Mouse (Mus musculus) urinary bladder, postnatal 25 days (tissue): Measurements from ENCODE around the gene Gnaz.
A peak's percentile ranks its signal among the peaks of the same experiment; 100 is the strongest.

ENCODE experiments used
- DNase-seq: peaks from one replicate; pipeline ENCODE4 v3.0.0; 2022; ENCODE audit warnings: low spot score

The Gnaz gene

DNA sequence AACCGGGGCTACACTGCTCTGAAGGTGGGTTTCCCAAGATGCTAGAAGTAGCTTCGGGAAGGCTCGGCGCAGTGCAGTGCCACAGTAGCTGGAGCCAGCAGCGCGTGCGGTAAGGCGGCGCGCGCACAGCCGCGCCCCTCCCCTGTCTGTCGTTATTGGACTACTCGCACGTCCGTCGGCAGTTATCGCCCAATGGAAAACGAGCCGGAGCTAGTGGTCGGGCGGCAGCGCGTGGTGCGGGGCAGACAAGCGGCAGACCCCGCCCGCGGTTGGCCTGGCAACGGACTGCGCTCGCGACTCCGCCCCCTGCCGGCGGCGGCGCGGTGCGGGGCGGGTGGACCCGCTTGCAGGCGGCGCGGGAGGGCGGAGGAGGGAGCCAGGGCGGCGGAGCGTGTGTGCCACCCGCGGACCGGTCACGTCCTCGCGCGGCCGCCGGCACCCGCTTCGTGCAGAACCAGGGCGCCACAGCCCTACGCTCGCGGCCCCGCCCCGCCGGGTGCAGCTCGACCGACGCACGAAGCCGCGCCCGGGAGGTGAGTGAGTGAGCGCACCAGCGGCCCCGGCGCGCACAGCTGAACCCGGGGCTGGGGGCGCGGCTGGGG, at the start of gene Gnaz:
Gnaz (plus strand) TSS at position 328 of the 602 bp plus-strand sequence.
- peak; percentile 92 for DNase-seq

DNA sequence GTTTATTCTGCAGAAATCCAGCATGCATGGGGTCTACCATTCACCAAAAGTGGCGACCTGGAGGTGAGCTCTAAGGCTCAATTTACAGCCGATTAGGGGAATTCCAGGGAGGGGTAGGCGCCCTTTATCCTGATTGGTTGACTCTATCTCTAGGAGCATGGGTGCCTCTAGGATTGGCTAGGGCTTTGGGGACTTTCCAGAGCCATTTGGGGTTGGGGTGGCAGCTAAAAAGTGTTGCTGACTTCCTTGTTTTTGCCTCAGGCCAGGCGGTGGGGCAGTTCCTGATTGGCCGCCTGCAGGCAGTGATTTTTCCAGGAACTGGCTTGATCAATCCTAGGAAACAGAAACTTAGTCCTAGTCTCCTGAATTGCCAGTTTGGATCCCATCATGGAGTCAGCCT, 47.7 kb upstream of the Gnaz start:
- DNase-seq, result no peak

DNA sequence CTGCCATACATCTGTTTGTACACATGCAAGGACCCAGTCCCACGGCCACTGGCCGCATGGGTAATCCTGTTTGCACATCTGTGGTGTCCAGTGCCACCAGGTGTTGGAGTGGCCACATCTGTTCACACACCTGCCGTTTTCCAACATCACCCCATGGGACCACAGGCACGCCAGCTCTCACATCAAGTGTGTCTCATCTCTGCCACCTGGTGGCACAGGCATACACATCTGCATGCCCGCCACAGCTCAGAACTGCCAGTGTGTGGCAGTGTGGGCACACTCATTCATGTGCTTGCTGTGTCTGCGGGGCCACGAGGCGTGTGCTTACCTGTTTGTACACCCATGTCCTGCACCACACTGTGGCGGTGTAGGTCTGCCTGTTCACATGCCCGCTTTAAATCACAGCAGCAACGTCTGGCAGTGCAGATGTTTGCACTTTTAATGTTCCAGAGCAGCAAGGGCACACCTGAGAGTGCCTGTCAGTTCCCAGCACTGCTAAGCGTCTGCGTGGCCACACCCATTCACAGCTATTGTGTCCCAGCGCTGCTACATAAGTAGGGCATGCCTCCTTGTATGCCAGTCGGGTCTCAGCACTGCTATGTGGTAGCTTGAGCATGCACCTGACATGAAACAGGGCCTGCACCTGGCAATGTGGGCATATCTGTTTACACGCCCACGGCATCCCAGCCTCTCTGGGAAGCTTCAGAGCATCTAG, 46.0 kb upstream of the Gnaz start:
- no peak for DNase-seq

DNA sequence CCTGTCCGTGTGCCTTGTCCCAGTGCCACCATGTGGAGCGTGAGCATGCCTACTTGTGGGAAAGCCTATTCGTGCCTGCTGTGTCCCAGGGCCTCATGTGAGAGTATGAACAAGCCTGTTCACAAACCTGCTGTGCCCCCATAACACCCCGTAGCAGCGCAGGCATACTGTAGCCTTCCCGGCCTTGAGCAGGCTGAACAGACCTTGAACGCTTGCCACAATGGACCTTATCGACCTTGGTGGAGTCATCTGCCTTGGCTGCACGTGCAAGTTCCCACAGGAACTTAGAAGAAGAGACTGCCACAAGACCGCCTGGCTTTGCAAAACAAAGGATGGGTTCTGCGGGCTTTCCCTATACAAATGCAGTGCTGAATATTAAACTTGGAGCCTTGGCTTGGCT, 45.4 kb upstream of the Gnaz start:
- DNase-seq, result no peak

DNA sequence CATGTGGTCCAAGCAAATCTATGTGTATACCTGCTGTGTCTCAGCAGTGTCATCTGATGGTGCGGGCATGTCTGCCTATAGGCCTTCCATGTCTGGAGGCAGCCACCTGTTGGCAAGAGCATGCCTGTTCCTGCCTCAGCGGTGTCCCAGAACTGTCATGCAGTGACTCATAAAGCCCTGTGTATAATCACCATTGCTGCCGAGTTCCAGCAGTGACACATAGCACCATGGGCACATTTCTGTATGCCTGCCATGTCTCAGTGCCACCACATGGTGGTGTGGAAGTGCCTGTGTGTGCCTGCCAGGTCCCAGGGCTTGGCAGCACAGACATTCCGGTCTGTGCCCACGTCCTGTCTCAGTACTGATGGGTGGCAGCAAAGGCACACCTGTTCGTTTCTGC, 44.2 kb upstream of the Gnaz start:
- DNase-seq, result no peak

DNA sequence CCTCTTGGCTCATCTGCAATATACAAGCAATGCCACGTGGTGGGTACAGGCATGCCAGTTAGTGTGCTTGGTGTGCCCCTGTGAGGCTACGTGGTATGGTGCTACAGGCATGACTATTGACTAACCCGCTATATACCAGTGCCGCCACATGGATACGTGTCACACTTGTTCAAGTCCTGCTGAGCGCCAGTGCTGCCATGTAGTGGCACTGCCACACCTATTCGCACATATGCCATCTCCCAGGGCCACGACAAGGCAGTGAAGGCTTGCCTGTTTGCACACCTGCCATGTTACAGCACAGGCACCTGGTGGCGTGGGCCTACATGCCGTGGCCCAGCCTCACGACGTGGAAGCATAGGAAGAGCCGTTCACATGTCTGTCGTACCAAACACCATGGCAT, 42.7 kb upstream of the Gnaz start:
- DNase-seq, result no peak

DNA sequence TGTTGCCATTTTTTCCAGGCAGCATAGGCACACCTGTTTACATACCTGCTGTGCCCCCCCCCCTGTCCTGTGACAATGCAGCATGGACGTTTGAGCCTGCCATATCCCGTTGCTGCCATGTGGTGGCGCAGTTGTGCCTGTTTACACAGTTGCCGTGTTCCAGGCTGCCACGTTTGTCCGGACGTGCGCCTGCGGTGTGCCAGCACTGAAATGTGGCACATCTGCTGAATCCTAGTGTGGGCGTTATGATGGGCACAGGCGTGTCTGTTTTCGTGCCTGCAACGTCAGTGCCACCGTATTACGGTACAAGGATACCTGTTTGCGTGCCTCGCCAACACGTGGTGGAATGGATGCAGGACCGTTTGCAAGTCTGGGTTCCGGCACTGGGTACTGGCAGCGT, 41.7 kb upstream of the Gnaz start:
- DNase-seq, result no peak

DNA sequence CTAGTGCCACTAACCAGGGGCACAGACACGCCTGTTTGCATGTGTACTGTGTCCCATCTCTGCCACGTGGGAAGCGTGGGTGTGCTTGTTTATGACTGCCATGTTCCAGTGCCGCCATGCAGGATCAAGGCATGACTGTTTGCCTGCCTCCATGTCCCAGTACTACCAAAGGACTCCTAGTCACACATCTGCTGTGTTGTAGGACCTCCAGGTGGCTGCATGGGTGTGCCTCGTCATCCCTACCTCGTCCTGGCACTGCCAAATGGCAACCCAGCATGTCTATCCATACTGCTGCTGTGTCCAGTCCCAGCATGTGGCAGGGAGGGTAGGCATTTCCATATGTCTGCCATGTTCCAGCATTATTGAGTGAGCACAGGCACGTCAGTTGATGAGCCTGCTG, 38.7 kb upstream of the Gnaz start:
- no peak for DNase-seq

DNA sequence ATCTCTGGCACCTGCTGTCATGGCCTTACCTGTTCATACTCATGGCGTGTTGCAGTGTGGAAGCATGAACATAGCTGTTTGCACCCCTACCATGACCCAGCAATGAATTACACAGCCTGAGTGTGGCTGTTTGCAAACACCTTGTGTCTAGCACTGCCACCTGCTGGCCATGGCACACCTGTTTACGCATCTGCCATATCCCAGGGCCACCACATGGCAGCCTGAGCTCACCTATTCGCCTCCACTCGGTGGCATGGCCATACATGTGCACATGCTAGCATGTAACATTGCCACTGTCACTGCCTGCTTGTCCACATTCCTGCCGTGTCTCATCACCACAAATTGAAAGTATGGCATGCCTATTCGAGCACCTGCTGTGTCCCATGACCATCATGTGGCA, 37.4 kb upstream of the Gnaz start:
- DNase-seq, result no peak

DNA sequence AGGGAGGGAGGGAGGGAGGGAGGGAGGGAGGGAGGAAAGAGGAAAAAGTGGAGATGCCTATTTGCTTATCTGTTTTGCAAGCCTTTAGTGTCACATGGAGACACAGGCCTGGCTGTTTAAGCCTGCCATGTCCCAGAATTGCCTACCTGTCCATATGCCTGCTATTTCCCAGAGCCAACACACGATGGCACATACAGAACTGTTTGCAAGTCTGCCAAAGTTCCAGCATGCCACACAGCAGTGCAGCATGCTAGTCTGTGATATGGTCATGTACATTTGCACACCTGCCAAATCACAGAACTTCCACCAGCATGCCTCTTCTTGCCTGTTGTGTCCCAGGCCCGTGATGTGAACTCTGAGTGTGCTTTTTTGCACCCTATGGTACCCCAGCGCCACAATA, 36.4 kb upstream of the Gnaz start:
- no peak for DNase-seq

DNA sequence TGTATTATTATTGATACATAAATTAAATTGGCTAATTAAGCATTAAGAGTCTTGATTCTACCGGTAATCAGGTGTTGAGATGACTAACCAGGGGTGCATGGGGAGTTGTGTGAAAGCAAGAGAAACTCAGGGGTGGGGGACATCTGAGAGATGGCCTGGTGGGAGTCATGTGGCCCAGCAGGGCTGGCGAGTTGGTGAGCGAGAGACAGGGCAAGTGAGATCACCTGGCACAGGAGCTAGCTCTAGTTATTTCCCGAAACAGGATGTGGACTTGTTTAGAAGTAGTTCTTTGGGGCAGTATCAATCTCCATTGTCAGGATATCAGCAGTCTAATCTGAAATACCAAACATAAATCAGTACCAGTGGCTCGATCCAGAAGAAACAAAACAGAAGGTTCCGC, 35.3 kb upstream of the Gnaz start:
- DNase-seq, result no peak

DNA sequence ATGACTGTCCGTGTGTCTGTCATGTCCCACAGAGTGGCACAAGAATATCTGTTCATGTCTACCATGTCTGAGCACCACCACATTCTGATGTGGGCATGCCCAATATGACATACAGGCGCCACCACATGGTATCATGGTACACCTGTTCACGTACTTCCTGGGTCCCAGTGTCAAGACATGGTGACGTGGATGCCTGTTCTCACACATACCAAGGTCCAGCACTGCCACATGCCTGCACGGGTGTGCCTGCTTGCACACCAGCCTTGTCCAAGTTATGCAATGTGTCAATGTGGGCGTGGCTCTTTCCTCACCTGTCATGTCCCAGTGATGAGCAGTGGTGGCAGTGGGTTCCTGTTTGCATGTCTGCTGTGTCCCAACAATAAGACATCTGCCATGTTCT, 34.5 kb upstream of the Gnaz start:
- DNase-seq, result no peak

DNA sequence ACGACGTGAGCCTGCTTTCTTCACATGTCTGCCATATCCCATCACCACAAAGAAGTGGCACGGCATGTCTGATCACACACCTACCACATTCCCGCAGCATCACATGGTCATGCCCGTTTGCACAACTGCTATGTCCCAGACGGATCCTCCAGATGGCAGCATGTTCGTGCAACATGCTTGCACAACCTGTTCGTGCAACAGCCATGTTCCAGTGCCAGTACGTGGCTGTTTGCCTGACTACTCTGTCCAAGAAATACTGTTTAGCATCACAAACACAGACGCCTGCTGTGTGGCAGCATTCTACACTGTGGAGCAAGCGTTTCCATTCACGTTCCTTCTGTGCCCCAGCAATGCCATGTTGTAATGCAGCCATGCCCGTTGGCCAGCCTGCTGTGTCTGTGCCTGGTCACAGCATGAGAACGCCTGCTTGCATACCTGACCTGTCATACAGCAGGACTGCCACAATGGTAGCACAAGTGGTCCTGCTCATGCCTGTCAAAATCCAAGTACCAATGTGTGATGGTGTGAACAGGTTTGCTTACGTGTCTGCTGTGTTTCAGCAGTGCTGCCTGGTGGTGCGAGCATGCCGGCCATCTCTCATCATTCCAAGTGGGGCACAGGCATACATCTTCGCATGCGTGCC, 33.3 kb upstream of the Gnaz start:
- no peak for DNase-seq

DNA sequence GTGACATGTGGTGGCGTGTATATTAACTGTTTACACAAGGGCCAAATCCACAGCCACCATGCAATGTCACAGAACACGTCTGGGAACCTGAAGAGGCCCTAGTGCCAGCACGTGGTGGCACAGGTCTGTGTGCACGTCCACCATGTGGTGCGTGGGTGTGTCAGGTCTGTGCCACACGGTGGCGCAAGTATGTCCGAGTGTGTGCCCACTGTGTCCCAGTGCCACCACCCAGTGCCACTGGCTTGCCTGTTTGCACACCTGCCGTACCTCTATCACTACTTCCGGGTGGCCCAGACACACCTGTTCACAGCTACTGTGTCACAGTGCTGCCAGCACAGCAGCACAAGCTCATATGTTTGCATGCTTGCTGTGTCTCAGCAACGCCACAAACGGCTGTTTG, 32.5 kb upstream of the Gnaz start:
- DNase-seq, result no peak

DNA sequence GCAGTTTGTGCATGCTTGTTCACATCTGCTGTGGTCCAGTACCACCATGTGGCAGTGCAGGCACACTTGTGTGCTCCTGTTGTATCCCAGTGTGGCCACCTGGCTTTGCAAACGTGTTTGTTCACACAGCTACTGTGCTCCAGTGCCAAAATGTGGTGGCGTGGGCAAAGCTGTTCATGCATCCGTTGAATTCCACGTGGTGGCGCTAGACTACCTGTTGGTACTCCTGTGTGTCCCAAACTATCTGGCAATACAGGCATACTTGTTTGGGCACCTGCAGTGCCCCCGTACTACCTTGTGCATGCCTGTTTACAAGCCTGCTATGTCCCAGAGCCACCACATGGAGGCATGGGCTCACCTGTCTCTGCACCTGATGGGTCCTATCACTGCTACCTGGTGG, 32.0 kb upstream of the Gnaz start:
- no peak for DNase-seq

DNA sequence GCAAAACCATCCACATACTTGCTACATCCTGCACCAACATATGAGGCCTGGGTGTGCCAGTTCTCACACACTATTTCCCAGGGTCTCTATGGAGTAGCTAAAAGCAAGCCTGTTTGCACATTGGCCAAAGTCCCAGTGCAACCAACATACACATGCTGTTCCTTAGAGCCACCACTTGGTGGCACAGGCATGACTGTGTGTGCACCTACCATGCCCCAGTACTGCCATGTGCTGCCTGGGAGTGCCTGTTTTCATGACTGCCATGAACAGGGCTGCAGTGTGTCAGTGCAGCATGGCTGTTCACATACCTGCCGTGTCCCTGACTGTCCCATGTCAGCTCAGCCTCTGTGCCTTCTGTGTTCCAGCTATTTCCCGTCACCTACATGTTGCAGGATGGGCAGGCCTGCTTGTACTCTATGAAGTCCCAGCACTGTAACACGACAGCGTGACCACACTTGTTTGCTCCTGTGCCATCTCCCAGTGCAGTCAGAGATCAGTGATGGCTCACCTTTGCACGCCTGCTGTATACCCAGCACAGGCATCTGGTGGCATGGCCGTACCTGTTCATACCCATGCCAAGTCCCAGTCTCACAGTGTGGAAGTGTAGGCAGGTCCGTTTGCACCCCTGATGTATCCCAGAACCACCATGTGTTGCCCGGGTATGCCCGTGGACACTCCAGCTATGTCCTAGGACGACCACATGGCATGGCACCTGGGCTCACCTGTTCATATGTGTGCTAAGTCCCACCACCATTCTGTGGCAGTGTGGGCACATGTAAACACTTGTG, 29.8 kb upstream of the Gnaz start:
- DNase-seq, result no peak

DNA sequence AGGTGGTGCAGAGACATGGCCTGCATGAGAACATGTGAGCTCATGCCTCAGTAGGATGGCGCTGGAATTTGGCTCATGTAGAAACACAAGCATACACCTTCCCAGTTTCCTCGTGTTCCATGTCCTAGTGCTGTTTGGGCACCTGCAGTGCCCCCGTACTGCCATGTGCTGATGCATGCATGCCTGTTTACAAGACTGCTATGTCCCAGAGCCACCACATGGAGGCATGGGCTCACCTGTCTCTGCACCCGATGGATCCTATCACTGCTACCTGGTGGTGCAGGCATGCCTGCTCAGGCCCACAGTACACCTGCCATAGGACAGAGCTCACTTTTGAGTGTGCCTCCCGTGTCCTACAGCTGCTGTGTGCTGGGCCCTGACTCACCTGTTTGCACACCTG, 28.6 kb upstream of the Gnaz start:
- DNase-seq, result no peak

DNA sequence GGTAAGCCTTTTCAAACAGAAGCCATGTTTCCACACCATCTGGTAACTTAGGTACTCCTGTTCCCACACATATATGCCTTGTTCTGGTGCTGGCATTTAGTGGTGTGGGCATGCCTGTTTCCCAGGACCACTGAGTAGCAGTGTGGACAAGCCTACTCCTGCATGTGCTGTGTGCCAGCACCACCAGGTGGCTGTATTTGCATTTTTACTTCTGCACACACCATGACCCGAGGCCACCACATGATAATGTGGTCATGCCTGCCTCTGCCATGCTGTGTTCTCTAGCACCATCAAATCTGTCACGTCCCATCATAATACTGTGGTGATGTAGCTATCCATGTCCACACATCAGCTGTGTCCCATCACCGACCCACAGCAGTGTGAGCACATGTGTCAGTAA, 27.7 kb upstream of the Gnaz start:
- DNase-seq, result no peak

DNA sequence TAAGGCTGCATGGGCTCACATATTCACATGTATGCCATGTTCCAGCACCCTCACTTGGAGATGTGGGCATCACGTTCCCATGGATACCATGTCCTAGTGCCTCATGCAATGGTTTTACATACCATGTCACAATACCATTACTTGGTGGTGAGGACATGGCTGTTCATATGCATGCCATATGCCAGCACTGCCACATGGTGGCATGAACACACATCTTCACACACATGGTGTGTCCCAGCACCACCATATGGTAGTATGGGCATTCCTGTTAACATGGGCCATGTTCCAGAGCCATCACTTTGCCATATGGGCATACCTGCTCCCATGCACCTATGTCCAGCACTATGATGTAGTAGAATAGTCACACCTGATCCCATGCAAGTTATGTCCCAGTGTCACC, 26.2 kb upstream of the Gnaz start:
- DNase-seq, result no peak

DNA sequence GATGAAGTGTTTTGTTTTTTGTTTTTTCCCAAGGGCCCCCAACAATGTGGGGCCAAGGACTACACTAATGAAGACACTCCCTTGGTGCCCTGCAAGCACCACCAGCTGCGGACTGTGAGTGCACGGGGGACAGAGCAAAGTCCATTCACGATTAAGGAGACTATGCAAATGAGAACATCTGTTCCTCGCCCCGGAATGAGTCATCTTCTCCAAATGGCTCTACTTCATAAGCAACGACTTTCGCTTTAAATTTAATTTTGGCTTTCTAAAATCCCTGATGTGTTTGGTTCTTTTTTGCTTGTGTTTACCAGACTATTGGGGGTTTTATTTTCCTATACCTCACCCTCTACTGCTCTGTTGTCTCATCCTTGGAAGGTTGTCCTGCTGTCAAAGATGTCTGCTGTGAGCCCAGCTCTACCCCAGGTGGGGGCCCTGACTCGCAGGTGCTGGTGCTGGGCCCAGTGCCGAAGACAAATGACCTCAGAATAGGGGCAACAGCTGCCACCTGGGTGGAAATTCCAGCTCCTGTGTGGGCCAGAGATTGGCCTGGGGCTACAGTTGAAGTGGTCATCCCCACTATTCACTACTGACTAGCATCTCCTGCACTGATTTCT, 14.0 kb upstream of the Gnaz start:
- no peak for DNase-seq

DNA sequence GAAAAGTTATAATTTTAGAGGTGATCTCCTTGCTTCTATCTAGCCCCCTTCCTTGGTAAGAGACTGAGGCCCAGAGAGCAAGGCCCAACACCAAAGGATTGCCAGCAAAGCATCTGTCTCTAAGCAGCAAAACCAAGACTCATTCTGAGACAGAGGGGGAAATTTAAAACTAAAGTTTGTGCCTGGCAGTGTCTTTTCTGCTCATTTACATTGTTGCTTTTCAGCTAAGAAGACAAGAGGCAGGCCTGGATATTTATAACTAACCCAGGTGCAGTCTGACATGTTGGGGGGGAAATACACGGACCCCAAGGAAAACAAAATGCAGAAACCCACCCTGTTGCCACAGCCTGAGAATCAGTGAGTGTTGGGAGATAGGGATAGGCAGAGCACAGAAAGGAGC, 2.6 kb upstream of the Gnaz start:
- no peak for DNase-seq

DNA sequence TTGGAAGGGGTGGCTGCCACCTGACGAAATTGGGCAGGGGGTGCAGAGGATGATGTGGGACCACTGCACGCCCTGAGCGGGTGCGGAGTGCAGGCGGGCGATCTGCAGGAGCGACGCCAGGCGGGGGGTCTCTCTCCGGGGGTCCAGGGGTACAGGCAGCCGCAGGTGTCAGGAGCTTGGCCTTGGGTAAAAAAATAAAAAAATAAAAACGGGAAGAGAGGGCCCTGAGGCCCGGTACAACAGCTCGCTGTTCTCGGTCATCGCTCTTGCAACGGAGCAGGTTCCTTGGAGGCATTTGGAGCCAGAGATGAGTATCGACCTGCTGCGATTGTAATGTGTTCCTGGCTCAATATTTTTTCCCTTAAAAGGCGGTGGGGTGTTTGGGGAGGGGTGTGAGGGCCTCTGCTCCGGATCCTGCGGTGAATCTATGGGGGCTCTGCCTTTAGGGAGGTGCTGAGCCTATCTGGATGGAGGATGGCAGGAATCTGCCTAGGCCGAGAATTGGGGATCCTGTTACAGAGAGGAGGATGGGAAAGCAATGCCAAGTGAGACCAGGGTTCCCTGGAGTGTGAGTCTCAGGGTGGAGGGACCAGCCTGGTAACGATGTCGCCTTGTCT, 782 bp downstream of the Gnaz start:
- no peak for DNase-seq
